Mouse (Mus musculus) bone marrow, adult 2 months (tissue): ENCODE results near the gene Atp9a.

Experiments
- CTCF ChIP-seq: fragments of 200-500 bp; IDR thresholded peaks from 2 replicates; pipeline ENCODE4 v1.5.1; 2011; ENCODE audit warnings: low read length, control low read depth; ENCODE audit not compliant: control insufficient read depth, insufficient read depth
- POLR2A ChIP-seq: fragments of 200-500 bp; IDR thresholded peaks from 2 replicates; pipeline ENCODE4 v1.6.1; 2011; ENCODE audit warnings: low read depth, mild to moderate bottlenecking, control low read depth, low read length, borderline replicate concordance; ENCODE audit not compliant: control insufficient read depth

DNA sequence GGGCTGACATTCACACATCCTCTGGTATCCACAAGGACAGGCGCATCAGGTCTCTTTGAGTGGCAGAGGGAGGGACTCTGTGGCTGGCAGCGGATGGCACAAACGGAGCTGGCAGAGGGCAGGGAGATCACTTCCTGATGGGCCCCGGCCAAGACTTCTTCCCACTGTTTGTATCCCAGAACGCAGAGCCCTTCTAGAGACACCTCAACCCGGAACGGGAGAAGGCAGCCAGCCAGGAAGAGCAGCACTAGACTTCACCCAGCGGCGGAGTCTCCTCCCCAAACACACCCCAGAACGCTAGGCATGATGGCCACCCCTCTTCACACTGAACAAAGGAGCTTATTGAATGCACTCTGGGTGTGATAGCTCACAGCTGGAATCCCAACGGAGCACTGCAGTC is 8.2 kb downstream of the Atp9a start:
- TF ChIP-seq POLR2A (no peak), CTCF (no peak)
